Mouse (Mus musculus) heart, adult 18-20 months (tissue): ENCODE data around the gene Dnaaf5. TPM values are rescaled to one million over a fixed set of nuclear protein-coding genes. Genes with fewer than 3 reads are reported as not detected.

Experiments
- DNase-seq, 2 experiments: peaks; one replicate each; pipeline ENCODE4 v3.0.0; 2021 to 2022; ENCODE audit warnings: mixed read lengths in 1 of 2
- total RNA-seq, 2 experiments: library from RNA; stranded (reverse); gene quantifications; 2 replicates each; pipeline ENCODE4 v1.2.3; 2021

Gene Dnaaf5
- total RNA-seq, 2 experiments from 2014 or later: 13.5 to 19.7 TPM

GRCm38 (mm10) chr5:139229716-139230115 lies 79.7 kb downstream of the Dnaaf5 start:
- no peak for DNase-seq

GRCm38 (mm10) chr5:139232083-139232482 lies 82.1 kb downstream of the Dnaaf5 start:
- no peak for DNase-seq

DNA sequence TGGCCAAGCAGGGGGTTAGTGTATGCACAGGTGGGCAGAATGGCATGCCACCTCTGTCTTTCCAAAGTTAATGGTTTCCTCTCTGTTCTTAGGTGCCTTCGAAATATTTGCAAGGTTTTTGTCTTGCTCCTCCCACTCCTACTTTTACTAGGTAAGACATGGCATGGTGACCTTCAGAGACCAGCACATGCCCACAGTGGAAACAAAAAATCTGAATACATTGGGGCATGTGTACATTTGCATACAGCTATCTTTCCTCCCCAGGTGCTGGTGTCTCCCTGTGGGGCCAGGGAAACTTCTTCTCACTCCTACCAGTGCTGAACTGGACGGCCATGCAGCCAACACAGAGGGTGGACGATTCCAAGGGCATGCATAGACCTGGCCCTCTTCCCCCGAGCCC lies 84.4 kb downstream of the Dnaaf5 start:
- DNase-seq: no peak

Other genes starting within 250 kb of the Dnaaf5 start
- 10 to 100 TPM; 15.5 to 21.7 TPM for gene Pdgfa, start 152.9 kb upstream of the Dnaaf5 start, total RNA-seq
- 1 to 10 TPM; 1.5 to 2.0 TPM for gene Prkar1b, start 222 bp upstream of the Dnaaf5 start, total RNA-seq
- gene Sun1, start 50.4 kb downstream of the Dnaaf5 start, total RNA-seq: 10 to 100 TPM; 48.3 to 56.7 TPM
- gene Get4, start 102.1 kb downstream of the Dnaaf5 start, total RNA-seq: 10 to 100 TPM; 42.0 to 44.7 TPM
- 1 to 10 TPM; 2.1 to 2.3 TPM for gene Adap1, start 175.4 kb downstream of the Dnaaf5 start, total RNA-seq
- gene Cox19, start 201.2 kb downstream of the Dnaaf5 start, total RNA-seq: 100 to 1,000 TPM in 1 of 2 experiments, 10 to 100 TPM in 1; 82.6 to 103 TPM
- gene Cyp2w1, start 202.4 kb downstream of the Dnaaf5 start, total RNA-seq: not detected
- gene Gpr146, start 227.5 kb downstream of the Dnaaf5 start, total RNA-seq: 10 to 100 TPM; 39.6 to 40.5 TPM